Mouse (Mus musculus) ZHBTc4 (cell line): ENCODE results near the gene Cux1.

Source experiments
- DNase-seq: peaks from one replicate; pipeline ENCODE4 v3.0.0-alpha.2; 2011; ENCODE audit warnings: low read depth, low spot score

The Cux1 gene

GRCm38 (mm10) chr5:136540055-136540838 is 27.0 kb downstream of the Cux1 start:
- DNase-seq, result no peak

DNA sequence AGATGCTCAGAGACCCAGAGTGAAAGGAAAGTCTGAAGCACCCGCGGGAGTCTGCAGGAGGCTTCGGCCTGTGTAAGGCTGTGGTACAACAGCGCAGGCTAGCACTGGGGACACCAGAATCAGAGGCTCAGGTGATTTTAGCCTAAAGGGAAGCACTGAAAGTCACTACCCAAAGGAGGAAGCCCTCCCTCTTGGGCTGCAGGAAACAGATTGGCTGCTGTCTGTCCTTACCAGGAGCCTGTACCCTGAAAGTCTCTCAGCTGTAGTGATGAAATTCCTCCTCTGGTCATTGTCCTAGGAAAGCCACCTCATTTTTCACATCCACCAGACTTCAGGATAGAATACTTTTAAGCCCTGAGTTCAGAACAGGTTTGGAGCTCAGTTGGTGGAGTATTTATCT is 30.5 kb downstream of the Cux1 start:
- no peak for DNase-seq

DNA sequence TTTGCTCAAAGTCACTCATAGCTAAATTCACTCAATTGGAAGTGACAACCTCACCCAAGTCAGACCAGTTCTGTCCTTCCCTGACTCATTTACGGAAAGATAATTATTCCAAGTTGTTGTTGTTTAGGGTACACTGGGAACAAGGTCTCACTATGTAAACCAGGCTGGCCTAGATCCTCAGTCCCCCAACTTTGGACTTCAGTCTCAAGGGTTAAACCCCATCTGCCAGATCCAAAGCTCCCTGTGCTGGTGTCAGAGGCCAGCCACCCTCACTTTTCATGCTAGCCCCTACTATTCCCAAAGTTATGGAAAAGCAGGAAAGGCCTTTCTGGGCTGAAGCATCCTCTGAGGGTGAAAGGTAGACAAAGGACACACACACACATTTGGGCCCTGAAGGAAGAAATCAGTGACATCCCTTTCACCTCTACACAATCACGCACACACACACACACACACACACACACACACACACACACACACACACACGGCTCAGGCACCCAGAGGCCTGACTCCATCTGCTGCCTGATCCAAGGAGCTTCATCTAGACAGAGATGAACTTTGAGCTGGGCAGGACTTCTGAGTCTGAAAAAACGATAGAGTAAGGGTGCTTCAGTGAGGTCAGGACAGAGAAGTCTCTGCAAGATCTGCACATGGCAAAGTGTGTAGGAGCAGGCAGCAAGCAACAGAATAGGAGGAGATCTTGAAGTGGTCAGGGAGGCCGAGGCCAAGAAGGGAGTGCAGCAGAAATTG is 31.1 kb downstream of the Cux1 start:
- no peak for DNase-seq

GRCm38 (mm10) chr5:136535204-136535603 is 32.1 kb downstream of the Cux1 start:
- no peak for DNase-seq

DNA sequence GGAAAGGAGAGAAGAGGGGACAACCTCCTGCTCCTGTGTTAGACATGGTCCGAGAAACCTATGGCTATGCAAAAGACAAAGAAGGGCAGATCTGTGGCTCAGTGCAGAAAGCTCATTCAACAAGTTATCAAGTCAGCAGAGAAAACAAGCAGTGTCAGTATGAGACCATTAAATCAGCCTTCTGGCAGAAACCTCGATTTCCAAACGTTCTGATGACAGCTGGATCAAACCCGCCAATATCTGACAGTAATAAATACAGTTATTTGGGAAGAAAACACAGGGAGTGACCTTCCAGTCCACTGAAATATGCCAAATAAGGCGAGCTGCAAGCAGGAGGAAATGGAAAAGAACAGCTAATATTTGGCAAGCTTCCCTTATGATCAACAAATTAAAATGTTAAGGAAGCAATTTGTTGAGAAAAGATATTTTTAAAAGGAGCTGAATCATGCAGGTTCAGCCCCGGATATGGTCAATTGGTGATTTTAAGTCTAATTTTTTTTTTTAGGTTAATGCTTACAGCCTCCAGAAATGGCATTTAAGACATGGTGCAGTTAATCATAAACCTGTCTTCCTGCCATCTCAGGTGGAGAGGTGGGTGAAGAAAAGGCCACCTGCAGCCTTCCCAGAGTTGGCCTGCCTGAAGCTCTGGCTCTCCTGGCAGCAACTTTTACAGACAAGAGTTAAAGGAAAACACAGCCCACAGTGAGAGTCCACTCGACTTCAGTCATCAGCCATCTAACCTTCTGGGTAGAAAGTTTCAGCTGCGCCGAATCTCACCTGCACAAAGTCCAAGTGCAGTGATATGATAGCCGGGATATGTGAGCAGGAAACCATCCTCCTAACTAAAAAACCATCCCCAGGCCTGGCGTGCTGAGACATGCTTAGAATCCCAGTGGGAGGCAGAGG is 33.7 kb downstream of the Cux1 start:
- no peak for DNase-seq

- DNase-seq, result no peak
Observed at GRCm38 (mm10) chr5:136531674-136532365, 35.5 kb downstream of the Cux1 start.

GRCm38 (mm10) chr5:136530931-136531330 is 36.4 kb downstream of the Cux1 start:
- DNase-seq, result no peak

- no peak for DNase-seq
Observed at GRCm38 (mm10) chr5:136529165-136529564, 38.1 kb downstream of the Cux1 start.

DNA sequence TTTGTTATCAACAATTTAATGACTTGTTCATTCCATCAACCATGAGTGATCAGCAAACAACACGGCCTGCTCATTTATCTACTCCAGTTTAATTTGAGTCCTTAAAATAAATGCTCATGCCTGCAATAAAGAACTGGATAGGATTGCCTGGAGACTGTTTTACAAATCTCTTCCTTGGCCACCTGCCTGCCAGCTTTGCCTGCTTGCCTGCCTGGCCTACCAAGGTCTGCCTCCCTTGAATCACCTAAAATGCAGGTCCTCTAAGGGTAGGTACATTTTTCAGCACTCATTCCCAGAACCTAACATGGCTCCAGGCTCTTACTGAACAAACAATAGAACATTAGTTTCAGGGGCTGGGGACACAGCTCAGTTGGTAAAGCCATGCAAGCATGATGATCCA is 39.4 kb downstream of the Cux1 start:
- no peak for DNase-seq

GRCm38 (mm10) chr5:136526545-136526909 is 40.8 kb downstream of the Cux1 start:
- no peak for DNase-seq

DNA sequence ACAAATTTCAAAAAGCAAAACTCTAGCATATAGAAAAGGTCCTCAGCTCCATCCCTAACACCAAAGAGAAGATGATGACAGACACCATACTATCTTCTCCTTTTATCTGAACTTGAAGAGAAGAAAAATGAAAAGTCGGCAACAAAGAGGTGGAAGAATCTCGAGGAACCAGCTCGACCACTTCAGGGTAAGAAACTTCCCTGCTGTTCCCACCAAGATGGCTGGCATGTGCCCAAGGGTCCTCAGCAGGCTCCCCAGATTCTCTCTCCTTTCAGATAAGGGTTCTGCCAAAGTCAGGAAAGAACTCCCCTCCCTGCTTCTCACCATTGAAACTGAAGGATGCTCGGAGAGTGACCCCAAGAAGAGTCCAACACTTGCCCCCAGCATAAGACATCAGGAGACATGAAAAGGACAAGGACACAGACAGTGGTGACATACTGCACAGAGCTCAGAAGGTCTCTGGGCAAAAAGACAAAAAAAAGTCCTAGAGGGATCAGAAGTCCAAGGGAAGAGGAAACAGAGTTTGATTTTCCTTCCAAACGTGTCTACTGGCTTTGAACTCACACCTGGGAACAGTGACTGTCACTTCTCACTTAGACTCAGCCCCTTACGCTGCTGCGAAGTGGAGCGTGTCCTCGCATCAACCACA is 41.3 kb downstream of the Cux1 start:
- DNase-seq, result no peak

- DNase-seq, result peak; percentile 22
Observed at GRCm38 (mm10) chr5:136522843-136523463, 44.3 kb downstream of the Cux1 start.

DNA sequence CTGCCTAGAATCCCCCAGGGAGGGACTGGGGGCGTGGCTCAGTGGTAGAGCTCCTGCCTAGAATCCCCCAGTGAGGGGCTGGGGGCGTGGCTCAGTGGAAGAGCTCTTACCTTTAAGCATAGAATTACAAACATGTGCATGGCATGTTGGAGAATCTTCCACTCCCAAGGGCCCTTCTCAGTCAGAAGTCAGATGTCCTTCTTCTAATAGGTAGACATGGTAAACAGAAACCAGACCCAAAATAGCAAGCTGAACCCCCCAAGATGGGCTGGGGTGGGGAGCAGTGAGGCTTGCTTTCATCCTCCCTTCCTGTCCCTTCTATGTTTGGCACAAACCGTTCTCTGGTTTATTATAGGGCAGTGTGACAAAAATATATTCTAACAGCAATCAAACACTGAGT is 45.6 kb downstream of the Cux1 start:
- no peak for DNase-seq

GRCm38 (mm10) chr5:136518648-136519437 is 48.4 kb downstream of the Cux1 start:
- DNase-seq, result no peak

GRCm38 (mm10) chr5:136517510-136517909 is 49.8 kb downstream of the Cux1 start:
- no peak for DNase-seq

DNA sequence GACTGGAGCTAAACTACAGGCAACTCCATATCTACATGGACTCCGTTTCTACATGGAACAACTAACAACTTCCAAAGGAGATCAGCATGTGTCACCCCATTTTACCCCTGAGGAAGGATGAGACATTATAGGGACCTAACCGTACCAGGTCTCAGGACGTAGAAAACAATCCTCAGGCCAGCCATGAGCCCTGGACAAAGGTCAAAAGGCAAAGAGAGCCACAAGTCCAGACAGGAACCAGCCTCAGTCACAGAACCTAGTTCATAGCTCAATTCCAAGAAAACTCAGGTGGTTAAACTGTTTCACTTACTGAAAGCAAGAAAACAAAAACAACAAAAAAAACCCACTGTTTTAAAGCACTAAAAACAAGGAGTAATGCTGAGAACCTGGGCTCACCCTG is 50.7 kb downstream of the Cux1 start:
- DNase-seq, result no peak

GRCm38 (mm10) chr5:136514049-136514677 is 53.1 kb downstream of the Cux1 start:
- DNase-seq, result no peak

- no peak for DNase-seq
Observed at GRCm38 (mm10) chr5:136512103-136512674, 55.1 kb downstream of the Cux1 start.

GRCm38 (mm10) chr5:136511378-136511777 is 55.9 kb downstream of the Cux1 start:
- no peak for DNase-seq
